In genomic region chr11:25287458-25288247, GRCm38 (mm10) we compare ENCODE assay signal across 15 mouse cellular contexts.
DNase-seq lines count a peak whose midpoint lies in the region; ATAC-seq and TF ChIP-seq lines count a peak whose summit lies in the region.
"Had no signal": no experiment of that assay in that cellular context is flagged by ENCODE, and none has a peak within 500 bp of the region (broad histone marks: within the 10 kb centered on the region; RNA-seq: fewer than 3 reads in every experiment).

No protein-coding gene starts in this region.

- H3K36me3 ChIP-seq in limb, embryonic 14.5 days (ENCODE audit: control insufficient read depth, insufficient read depth, low read length) = no peaks in the 10 kb centered on the region
- H3K36me3 ChIP-seq: midbrain, embryonic 13.5 days had no signal

- H3K27me3 ChIP-seq in limb, embryonic 14.5 days (ENCODE audit: control insufficient read depth, insufficient read depth, low read length) = no peaks in the 10 kb centered on the region
- H3K27me3 ChIP-seq: midbrain, embryonic 13.5 days had no signal

- H3K4me2 ChIP-seq in limb, embryonic 14.5 days (replicated peaks; ENCODE audit: low read depth, low read length, severe bottlenecking) = peak overlapping the region; percentile 28
- H3K4me2 ChIP-seq: midbrain, embryonic 13.5 days had no signal

- H3K27ac ChIP-seq in layer of hippocampus, adult 2 months = peak overlapping the region; percentile 58; the same call in 1 of the 2 replicates
- H3K27ac ChIP-seq in cortical plate, adult 2 months (ENCODE audit: insufficient read depth, low read length) = no peak overlapping the region
- no peak overlapping the region for H3K27ac ChIP-seq in limb, embryonic 14.5 days (replicated peaks; ENCODE audit: low read depth, low read length)
- H3K27ac ChIP-seq: midbrain, embryonic 13.5 days had no signal

- no peak for TF ChIP-seq CTCF in layer of hippocampus, adult 2 months (conservative IDR thresholded peaks at IDR 0.05)
- TF ChIP-seq CTCF in cortical plate, adult 2 months (IDR thresholded peaks at IDR 0.05; ENCODE audit: extremely low read depth, insufficient read depth, low read length) = no peak

- H3K9me3 ChIP-seq in limb, embryonic 14.5 days (ENCODE audit: control insufficient read depth, low read length) = no peaks in the 10 kb centered on the region
- H3K9me3 ChIP-seq: midbrain, embryonic 13.5 days had no signal

- 64% methylated on average over 13 of the region's 13 CpGs for WGBS in limb, embryonic 14.5 days

- H3K4me3 ChIP-seq in layer of hippocampus, adult 2 months = peak overlapping the region; percentile 47
- H3K4me3 ChIP-seq in cortical plate, adult 2 months (ENCODE audit: insufficient read depth, low read length) = peak overlapping the region; percentile 23; the same call in 1 of the 2 replicates
- no peak overlapping the region for H3K4me3 ChIP-seq in limb, embryonic 14.5 days (replicated peaks; ENCODE audit: low read length)
- H3K4me3 ChIP-seq: midbrain, embryonic 13.5 days had no signal

- no peak overlapping the region for H3K9ac ChIP-seq in limb, embryonic 14.5 days (ENCODE audit: low read depth, low read length, severe bottlenecking)
- H3K9ac ChIP-seq: midbrain, embryonic 13.5 days had no signal

- no peak for TF ChIP-seq POLR2A in cortical plate, adult 2 months (IDR thresholded peaks at IDR 0.05; ENCODE audit: extremely low read depth, insufficient read depth, low read length)
- TF ChIP-seq POLR2A in limb, embryonic 14.5 days (IDR thresholded peaks at IDR 0.05; ENCODE audit: borderline replicate concordance, extremely low read depth, insufficient read depth, insufficient read length) = no peak

- no peak for DNase-seq in frontal cortex, postnatal 10 days (ENCODE audit: low spot score in 2 of 2)
- no peak for DNase-seq in layer of hippocampus, adult 2 months (ENCODE audit: low spot score in 2 of 2)
- no peak for DNase-seq in layer of hippocampus, postnatal 36 days
- DNase-seq in limb, embryonic 14.5 days (ENCODE audit: low spot score) = no peak
- DNase-seq in urinary bladder, adult 2 months (ENCODE audit: low spot score) = no peak
- DNase-seq: adrenal gland, adult 2 months; cerebellum, adult 18-20 months; heart, postnatal 36 days; kidney, adult 18-20 months; lung, adult 18-20 months; right cerebral cortex, postnatal 25 days had no signal

- ATAC-seq in frontal cortex, adult (ENCODE audit: low TSS enrichment) = peak; percentile 71
- no peak for ATAC-seq in limb, embryonic 14.5 days (ENCODE audit: low FRiP score, low read depth)
- ATAC-seq in cerebellum, adult (ENCODE audit: insufficient number of reproducible peaks, low FRiP score, low TSS enrichment) = no peak
- ATAC-seq: midbrain, embryonic 13.5 days had no signal

- H3K4me1 ChIP-seq in cortical plate, adult 2 months (ENCODE audit: control insufficient read depth, insufficient read depth, low read length) = peaks cover 4% of the 10 kb centered on the region; the same call in 1 of the 2 replicates
- H3K4me1 ChIP-seq in limb, embryonic 14.5 days (ENCODE audit: control insufficient read depth, insufficient read depth, low read length) = 0 out of 2 replicates have a peak, but pooled peaks cover 4% of the 10 kb centered on the region
